Mouse (Mus musculus) gastrocnemius, postnatal 36 days (tissue): ENCODE measurements around the gene Slc2a1. TPM values are rescaled to one million over a fixed set of nuclear protein-coding genes. Genes with fewer than 3 reads are reported as not detected.

ENCODE experiments used
- DNase-seq, 2 experiments: peaks; one replicate each; pipeline ENCODE4 v3.0.0; 2022
- intact Hi-C: fragments of 180-260 bp; cut with DNase I; formaldehyde crosslinking; loops from one replicate; pipeline ENCODE4 v1.15.1; 2025
- total RNA-seq, 2 experiments: library from RNA; stranded (reverse); gene quantifications; 2 replicates each; pipeline ENCODE4 v1.2.3; 2021

The Slc2a1 gene
- total RNA-seq, 2 experiments from 2014 or later: 4.3 to 5.0 TPM

- DNase-seq: no peak
- intact Hi-C loops: no loop called here
Observed at GRCm38 (mm10) chr4:119127229-119127628, 18.7 kb downstream of the Slc2a1 start.

GRCm38 (mm10) chr4:119128547-119128946 lies 20.0 kb downstream of the Slc2a1 start:
- DNase-seq: no peak

GRCm38 (mm10) chr4:119129096-119129495 lies 20.6 kb downstream of the Slc2a1 start:
- intact Hi-C loops: no loop called here

More at GRCm38 (mm10) chr4:119128547-119128946, 20.0 kb downstream of the Slc2a1 start:
- intact Hi-C loops: no loop called here

GRCm38 (mm10) chr4:119131189-119131910 lies 22.8 kb downstream of the Slc2a1 start:
- DNase-seq: no peak
- intact Hi-C loops: no loop called here

More at GRCm38 (mm10) chr4:119129096-119129495, 20.6 kb downstream of the Slc2a1 start:
- no peak for DNase-seq

GRCm38 (mm10) chr4:119133306-119133705 lies 24.8 kb downstream of the Slc2a1 start:
- intact Hi-C loops: no loop called here

GRCm38 (mm10) chr4:119133860-119134259 lies 25.3 kb downstream of the Slc2a1 start:
- intact Hi-C loops: no loop called here
- no peak for DNase-seq

More at GRCm38 (mm10) chr4:119133306-119133705, 24.8 kb downstream of the Slc2a1 start:
- DNase-seq: no peak

GRCm38 (mm10) chr4:119137313-119137712 lies 28.8 kb downstream of the Slc2a1 start:
- intact Hi-C loops: no loop called here
- no peak for DNase-seq

GRCm38 (mm10) chr4:119138171-119138570 lies 29.7 kb downstream of the Slc2a1 start:
- intact Hi-C loops: no loop called here
- DNase-seq: no peak

- intact Hi-C loops: no loop called here
- no peak for DNase-seq
Observed at GRCm38 (mm10) chr4:119138776-119139175, 30.3 kb downstream of the Slc2a1 start.

GRCm38 (mm10) chr4:119140126-119140525 lies 31.6 kb downstream of the Slc2a1 start:
- DNase-seq: no peak
- intact Hi-C loops: no loop called here

GRCm38 (mm10) chr4:119141191-119141590 lies 32.7 kb downstream of the Slc2a1 start:
- intact Hi-C loops: no loop called here
- DNase-seq: no peak

GRCm38 (mm10) chr4:119142230-119142871 lies 33.8 kb downstream of the Slc2a1 start:
- no peak for DNase-seq
- intact Hi-C loops: no loop called here

GRCm38 (mm10) chr4:119146816-119147215 lies 38.3 kb downstream of the Slc2a1 start:
- DNase-seq: no peak
- intact Hi-C loops: no loop called here

GRCm38 (mm10) chr4:119147347-119147746 lies 38.8 kb downstream of the Slc2a1 start:
- DNase-seq: no peak
- intact Hi-C loops: no loop called here

GRCm38 (mm10) chr4:119148741-119149140 lies 40.2 kb downstream of the Slc2a1 start:
- no peak for DNase-seq

GRCm38 (mm10) chr4:119157186-119157585 lies 48.7 kb downstream of the Slc2a1 start:
- DNase-seq: peak in 1 of 2 experiments; percentile 38
- intact Hi-C loops: no loop called here

More at GRCm38 (mm10) chr4:119148741-119149140, 40.2 kb downstream of the Slc2a1 start:
- intact Hi-C loops: no loop called here

- intact Hi-C loops: no loop called here
- no peak for DNase-seq
Observed at GRCm38 (mm10) chr4:119157891-119158290, 49.4 kb downstream of the Slc2a1 start.

GRCm38 (mm10) chr4:119161358-119161757 lies 52.8 kb downstream of the Slc2a1 start:
- intact Hi-C loops: no loop called here
- no peak for DNase-seq

- intact Hi-C loops: no loop called here
- no peak for DNase-seq
Observed at GRCm38 (mm10) chr4:119162990-119163389, 54.5 kb downstream of the Slc2a1 start.

- intact Hi-C loops: loop anchor here (5.0 kb wide), 1 partner anchor 36 kb away; no protein-coding TSS in a partner anchor
- no peak for DNase-seq
Observed at GRCm38 (mm10) chr4:119165916-119166315, 57.4 kb downstream of the Slc2a1 start.

GRCm38 (mm10) chr4:119167068-119167467 lies 58.6 kb downstream of the Slc2a1 start:
- DNase-seq: no peak
- intact Hi-C loops: loop anchor here (1.0 to 5.0 kb wide), 2 partner anchors 35 to 162 kb away; no protein-coding TSS in a partner anchor

GRCm38 (mm10) chr4:119167663-119168062 lies 59.2 kb downstream of the Slc2a1 start:
- peak; percentile 61 to 70 for DNase-seq
- intact Hi-C loops: loop anchor here (1.0 to 5.0 kb wide), 2 partner anchors 35 to 162 kb away; no protein-coding TSS in a partner anchor
